ENCODE assay signal across 15 mouse cellular contexts in the genomic region with DNA sequence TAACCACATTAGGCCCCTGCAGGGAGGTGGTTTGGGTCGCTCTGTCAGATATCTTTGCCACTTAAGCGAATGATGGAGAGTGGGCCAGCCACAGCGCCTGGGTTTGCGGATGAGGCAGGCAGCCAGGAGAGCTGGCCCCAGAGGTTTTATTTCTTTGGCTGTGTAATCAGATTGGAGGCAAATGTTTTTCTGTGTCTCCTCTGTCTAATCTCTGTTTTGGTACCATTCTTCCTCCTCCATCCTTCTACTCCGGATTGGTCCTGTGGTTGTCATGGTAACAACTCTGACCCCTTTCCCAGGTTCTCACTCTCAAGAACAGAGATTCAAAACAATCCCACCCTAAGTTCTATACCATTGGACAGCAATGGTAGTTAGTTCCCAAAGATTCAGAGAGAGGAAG. TPM values are rescaled to one million over a fixed set of nuclear protein-coding genes. Genes with fewer than 3 reads are reported as not detected.
"Had no signal": no experiment of that assay in that cellular context is flagged by ENCODE, and none has a peak within 500 bp of the region (broad histone marks: within the 10 kb centered on the region; RNA-seq: fewer than 3 reads in every experiment).

No protein-coding gene starts in this region.

- H3K27ac ChIP-seq: kidney, embryonic 15.5 days; left cerebral cortex, adult 2 months; limb, embryonic 15.5 days; liver, embryonic 12.5 days; midbrain, embryonic 12.5 days; stomach, postnatal 0 days had no signal

- ATAC-seq: intestine, embryonic 16.5 days; liver, embryonic 12.5 days had no signal

- H3K4me2 ChIP-seq: kidney, embryonic 15.5 days; limb, embryonic 15.5 days; liver, embryonic 12.5 days; lung, embryonic 14.5 days; midbrain, embryonic 12.5 days had no signal

- H3K4me3 ChIP-seq: kidney, embryonic 15.5 days; left cerebral cortex, adult 2 months; limb, embryonic 15.5 days; liver, embryonic 12.5 days; midbrain, embryonic 12.5 days had no signal

- H3K4me1 ChIP-seq: limb, embryonic 15.5 days; liver, embryonic 12.5 days had no signal

- DNase-seq: kidney, adult 2 months; kidney, postnatal 14 days; lung, embryonic 14.5 days; lung, postnatal 10 days; lung, postnatal 4 days; thymus, postnatal 4 days had no signal

- H3K36me3 ChIP-seq: kidney, embryonic 15.5 days; limb, embryonic 15.5 days; liver, embryonic 12.5 days; midbrain, embryonic 12.5 days had no signal

- H3K27me3 ChIP-seq: limb, embryonic 15.5 days; midbrain, embryonic 12.5 days had no signal

- H3K9me3 ChIP-seq: kidney, embryonic 15.5 days; limb, embryonic 15.5 days; liver, embryonic 12.5 days; midbrain, embryonic 12.5 days had no signal

- H3K9ac ChIP-seq: kidney, embryonic 15.5 days; limb, embryonic 15.5 days; liver, embryonic 12.5 days; lung, embryonic 14.5 days; midbrain, embryonic 12.5 days had no signal

RNA-seq across cellular contexts. Expression of gene Adra2a, which starts 51.8 kb away (rescaled TPM):
- total RNA-seq: megakaryocyte, adult 5-6 weeks had no signal
- polyA plus RNA-seq: limb, embryonic 11.5 days had no signal
